Mouse (Mus musculus) CD8-positive naive resting alpha-beta T cell, adult 2 months (primary cell): ENCODE data around the gene Spata32.
A peak's percentile ranks its signal among the peaks of the same experiment; 100 is the strongest.
"Not testable (repeated sequence)": the region's sequence is repeated elsewhere in the genome, so short reads cannot be mapped to it uniquely, and the experiment has no call there.

Experiments used
- DNase-seq, 2 experiments: peaks; one replicate each; pipeline ENCODE4 v3.0.0; 2022; ENCODE audit warnings: low read depth in 2 of 2, low spot score in 2 of 2

The Spata32 gene

DNA sequence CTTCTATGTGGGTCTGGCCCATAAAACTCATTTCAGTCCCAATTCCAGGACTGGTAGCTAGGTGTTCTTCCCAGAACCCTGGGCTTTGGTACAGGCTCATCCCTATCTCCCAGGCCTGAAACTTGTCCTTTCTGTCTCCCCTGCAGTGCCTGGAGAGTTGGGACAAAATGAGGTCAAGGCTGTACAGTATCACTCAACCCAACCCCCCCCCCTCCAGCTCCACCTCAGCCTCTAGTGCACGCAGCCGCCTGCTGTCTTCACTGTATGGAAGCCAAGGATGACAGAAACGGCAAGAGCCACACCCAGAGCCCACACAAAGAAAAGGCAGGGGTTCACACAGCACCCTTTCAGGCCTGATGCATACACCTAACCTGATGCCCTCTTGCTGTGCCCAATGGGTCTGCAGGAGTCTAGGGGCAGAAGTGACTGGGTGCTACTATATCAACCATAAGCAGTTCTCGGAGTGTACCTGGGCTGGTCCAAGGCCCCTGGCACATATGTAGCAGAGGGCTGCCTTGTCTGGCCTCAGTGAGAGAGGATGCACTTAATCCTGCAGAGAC, 28.6 kb upstream of the Spata32 start:
- DNase-seq, result no peak

GRCm38 (mm10) chr11:103246081-103246730, 28.0 kb upstream of the Spata32 start:
- no peak for DNase-seq

DNA sequence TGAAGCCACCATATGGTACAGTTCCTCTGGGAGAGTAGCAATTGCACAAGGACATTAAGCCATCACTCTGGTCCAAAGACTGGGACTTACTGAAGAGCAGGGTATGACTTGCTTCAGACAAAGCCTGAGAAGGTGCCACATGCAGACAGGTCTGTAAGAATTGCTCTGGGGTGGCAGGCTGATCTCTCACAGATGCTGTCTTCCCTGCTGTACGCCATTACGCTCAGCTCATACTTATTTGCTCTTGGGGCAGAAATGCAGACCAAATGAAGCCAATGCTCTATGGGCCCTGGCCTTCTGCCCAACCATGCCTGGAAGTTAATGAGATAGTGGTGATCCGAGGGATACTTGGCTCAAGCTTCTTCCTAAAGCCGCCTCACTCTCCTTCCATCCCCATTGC, 26.6 kb upstream of the Spata32 start:
- no peak for DNase-seq

DNA sequence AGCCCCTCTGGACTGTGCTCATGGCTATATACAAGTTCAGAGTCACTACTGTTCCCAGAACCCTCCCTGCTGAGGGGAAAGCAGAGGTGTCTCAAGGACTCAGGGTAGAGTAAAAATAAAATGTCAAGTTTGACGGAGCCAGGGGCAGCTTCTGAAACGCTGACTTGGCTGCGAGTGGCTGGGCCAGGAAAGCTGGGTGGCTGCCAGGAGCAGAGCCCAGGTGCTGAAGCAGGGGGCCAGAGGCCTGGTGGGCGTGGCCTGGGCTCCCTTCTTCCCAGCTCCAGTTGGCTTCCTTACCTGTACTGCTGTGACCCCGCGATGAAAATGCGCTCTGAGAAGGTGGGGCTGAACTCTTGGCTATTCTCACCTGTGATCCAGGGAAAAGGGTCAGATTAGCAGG, 22.5 kb upstream of the Spata32 start:
- DNase-seq, result no peak

GRCm38 (mm10) chr11:103237757-103238156, 19.5 kb upstream of the Spata32 start:
- DNase-seq, result no peak

GRCm38 (mm10) chr11:103236903-103237302, 18.7 kb upstream of the Spata32 start:
- no peak for DNase-seq

DNA sequence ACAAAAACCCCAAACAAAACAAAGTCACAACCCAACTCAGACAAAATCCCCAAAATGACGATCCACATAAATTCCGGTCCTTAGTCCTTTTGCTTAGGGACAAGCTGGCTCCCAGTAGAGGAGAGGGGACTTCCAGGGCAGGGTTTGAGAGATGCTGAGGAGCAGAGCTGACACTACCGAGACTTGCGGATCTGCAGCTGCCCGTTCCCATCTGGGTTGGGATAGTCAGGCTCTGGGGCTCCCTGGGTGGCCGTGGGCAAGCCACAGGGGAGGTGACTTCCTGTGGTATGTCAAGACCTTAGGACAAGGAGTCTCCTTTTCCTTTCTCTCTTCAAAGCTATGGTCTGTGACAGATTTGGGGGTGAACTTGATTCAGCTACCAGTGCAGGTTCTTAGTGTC, 18.2 kb upstream of the Spata32 start:
- no peak for DNase-seq

GRCm38 (mm10) chr11:103235702-103236101, 17.5 kb upstream of the Spata32 start:
- DNase-seq, result no peak

DNA sequence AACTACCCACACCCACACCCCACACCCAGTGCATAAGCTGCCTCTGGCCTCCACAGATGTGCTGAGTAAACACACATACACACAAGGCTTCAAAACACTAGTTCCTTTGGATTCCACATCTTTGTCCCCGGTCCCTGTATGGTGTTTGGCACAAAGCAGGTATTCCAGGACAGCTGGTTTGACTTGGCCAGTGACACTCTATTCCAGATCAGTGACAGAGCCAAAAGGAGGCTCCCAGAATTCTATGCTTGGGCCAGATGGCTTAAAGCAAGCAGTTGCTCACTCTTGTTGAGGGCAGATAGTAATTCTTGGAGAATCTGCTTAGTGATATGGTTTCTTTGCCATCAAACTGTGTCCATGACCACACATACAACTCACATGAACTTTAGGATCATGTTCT, 16.2 kb upstream of the Spata32 start:
- no peak for DNase-seq

- peak; percentile 62 to 77 for DNase-seq
These were observed 14.7 kb upstream of the Spata32 start for GRCm38 (mm10) chr11:103232966-103233365.

DNA sequence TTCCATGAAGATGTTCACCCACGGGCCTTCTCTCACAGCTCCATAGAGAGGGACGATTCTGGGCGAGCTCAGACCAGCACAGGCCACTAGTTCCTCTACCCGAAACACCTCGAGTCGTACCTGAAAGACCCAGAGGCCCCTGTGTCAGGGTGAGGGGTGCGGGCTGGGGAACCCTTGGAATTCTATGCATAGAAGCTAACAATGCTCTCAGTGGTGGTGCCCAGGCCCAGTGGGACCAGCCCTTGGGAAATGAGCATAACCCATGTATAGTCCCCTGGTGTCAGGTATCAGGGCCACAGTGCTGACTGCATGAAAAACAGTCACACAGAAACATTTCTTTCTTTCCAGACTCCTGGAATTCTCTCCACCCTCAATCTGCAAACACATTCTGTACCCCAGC, 13.1 kb upstream of the Spata32 start:
- DNase-seq, result no peak

DNA sequence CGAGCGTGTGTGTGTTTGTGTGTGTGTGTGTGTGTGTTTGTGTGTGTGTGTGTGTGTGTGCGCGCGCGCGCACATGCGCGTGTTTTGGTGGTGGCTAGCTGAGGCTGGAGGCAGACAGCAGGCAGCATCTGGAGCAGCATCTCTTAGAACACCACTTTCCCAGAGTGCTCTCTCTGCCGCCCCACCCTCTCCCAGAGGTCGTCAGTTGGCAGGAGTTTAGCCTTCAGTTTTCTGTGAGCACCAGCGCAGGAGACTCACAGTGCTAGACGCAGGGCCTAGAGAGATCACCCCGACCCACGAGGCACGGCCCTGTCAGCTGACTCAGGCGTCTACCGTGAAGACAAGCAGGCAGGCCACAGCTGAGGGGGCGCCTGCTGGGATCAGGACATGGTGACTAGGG, 12.4 kb upstream of the Spata32 start:
- DNase-seq, result no peak

GRCm38 (mm10) chr11:103229608-103230007, 11.4 kb upstream of the Spata32 start:
- DNase-seq, result no peak

GRCm38 (mm10) chr11:103223951-103224456, 5.8 kb upstream of the Spata32 start:
- no peak for DNase-seq

DNA sequence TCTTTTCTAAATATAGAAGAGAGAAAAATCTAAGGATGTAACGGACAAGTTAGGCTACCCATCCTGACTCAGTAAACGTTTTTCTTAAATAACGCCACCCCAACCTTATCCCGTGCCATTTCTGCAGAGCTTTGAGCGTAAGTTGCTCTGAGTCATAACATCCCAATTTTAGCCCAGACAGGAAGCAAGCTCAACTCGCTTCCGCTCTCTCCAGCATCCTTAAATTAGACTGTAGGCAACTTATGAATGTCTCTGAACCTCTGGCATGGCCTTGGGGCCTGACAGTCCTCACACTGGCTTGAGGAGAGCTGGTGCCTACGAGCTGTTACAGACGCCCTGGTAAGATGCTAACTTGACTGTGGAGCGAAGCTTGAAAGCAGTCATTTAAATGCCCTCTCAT, 5.2 kb upstream of the Spata32 start:
- DNase-seq, result no peak

DNA sequence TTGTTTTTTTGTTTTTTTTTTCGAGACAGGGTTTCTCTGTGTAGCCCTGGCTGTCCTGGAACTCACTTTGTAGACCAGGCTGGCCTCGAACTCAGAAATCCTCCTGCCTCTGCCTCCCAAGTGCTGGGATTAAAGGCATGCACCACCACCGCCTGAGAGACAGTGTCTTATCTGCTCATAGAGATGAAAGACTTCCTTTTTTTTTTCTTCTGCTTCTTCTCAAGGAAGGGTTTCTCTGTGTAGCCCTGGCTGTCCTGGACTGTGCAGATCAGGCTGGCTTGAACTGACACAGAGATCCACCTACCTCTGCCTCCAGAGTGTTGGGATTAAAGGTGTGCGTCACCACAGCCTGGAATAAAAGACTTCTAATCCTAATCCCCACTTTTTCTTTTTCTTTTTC, 4.5 kb upstream of the Spata32 start:
- not testable (repeated sequence) for DNase-seq

GRCm38 (mm10) chr11:103221437-103221836, 3.2 kb upstream of the Spata32 start:
- no peak for DNase-seq

- no peak for DNase-seq
These were observed 1.8 kb upstream of the Spata32 start for GRCm38 (mm10) chr11:103219995-103220394.

- no peak for DNase-seq
These were observed 1.0 kb upstream of the Spata32 start for GRCm38 (mm10) chr11:103219259-103219658.

- no peak for DNase-seq
These were observed 277 bp upstream of the Spata32 start for GRCm38 (mm10) chr11:103218517-103218901.

GRCm38 (mm10) chr11:103215355-103215754, 2.9 kb downstream of the Spata32 start:
- no peak for DNase-seq

DNA sequence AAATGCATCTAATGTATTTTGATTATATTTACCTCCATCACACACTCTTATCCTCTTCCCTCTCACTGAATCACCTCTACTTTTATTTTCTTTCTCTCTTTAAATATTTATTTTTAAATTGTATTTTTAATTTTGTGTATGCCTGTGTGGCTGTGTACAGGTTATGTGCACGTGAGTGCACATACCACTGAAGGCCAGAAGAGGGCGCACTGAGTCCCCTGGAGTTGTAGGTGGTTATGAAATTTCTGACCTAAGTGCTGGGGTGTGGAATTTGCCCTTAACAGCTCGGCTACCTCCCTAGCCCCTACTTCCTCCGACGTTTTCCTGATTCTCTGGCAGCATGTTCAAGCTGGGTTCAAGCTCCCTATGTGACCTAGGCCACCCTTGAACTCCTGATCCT, 4.5 kb downstream of the Spata32 start:
- DNase-seq, result no peak

GRCm38 (mm10) chr11:103210291-103210690, 7.9 kb downstream of the Spata32 start:
- no peak for DNase-seq
